Comparison of ENCODE assay signal across 10 mouse cellular contexts in genomic region chr11:98973584-98973983, GRCm38 (mm10). TPM values are rescaled to one million over a fixed set of nuclear protein-coding genes. Genes with fewer than 3 reads are reported as not detected.
DNase-seq lines count a peak whose midpoint lies in the region; ATAC-seq and TF ChIP-seq lines count a peak whose summit lies in the region.
"Had no signal": no experiment of that assay in that cellular context is flagged by ENCODE, and none has a peak within 500 bp of the region (broad histone marks: within the 10 kb centered on the region; RNA-seq: fewer than 3 reads in every experiment).

No protein-coding gene starts in this region.

- H3K9me3 ChIP-seq in liver, embryonic 11.5 days (ENCODE audit: control insufficient read depth, low read length): no peaks in the 10 kb centered on the region
- H3K9me3 ChIP-seq: embryonic facial prominence, embryonic 15.5 days; midbrain, embryonic 15.5 days had no signal

- H3K4me1 ChIP-seq in liver, adult 2 months (ENCODE audit: control insufficient read depth, insufficient read depth, low read length): peaks cover 11% of the 10 kb centered on the region
- peaks cover 26% of the 10 kb centered on the region for H3K4me1 ChIP-seq in liver, embryonic 11.5 days (replicated peaks; ENCODE audit: control insufficient read depth, insufficient read depth, low read length)

- H3K4me3 ChIP-seq in gastrocnemius, adult 2 months: no peak overlapping the region
- H3K4me3 ChIP-seq in liver, adult 2 months (ENCODE audit: insufficient read depth, low read depth, low read length): no peak overlapping the region
- no peak overlapping the region for H3K4me3 ChIP-seq in liver, embryonic 11.5 days (ENCODE audit: low read depth, low read length)
- H3K4me3 ChIP-seq: embryonic facial prominence, embryonic 15.5 days; midbrain, embryonic 15.5 days had no signal

- H3K4me2 ChIP-seq in liver, embryonic 11.5 days: no peak overlapping the region
- H3K4me2 ChIP-seq: embryonic facial prominence, embryonic 15.5 days; midbrain, embryonic 15.5 days had no signal

- no peaks in the 10 kb centered on the region for H3K79me2 ChIP-seq in liver, adult 2 months (ENCODE audit: control insufficient read depth, insufficient read depth, low read length)

- TF ChIP-seq POLR2A in liver, adult 2 months (IDR thresholded peaks at IDR 0.05; ENCODE audit: extremely low read depth, insufficient read depth, low read length): no peak

- DNase-seq in gastrocnemius, adult 2 months: peak; percentile 68
- DNase-seq in gastrocnemius, postnatal 14 days: no peak
- no peak for DNase-seq in liver, adult 2 months (ENCODE audit: extremely low read depth, low read depth, low spot score)
- DNase-seq in liver, embryonic 11.5 days (ENCODE audit: low spot score): no peak
- DNase-seq in adrenal gland, postnatal 10 days: peak; percentile 71
- DNase-seq in kidney, postnatal 25 days: peak; percentile 60 to 76
- DNase-seq in urinary bladder, postnatal 14 days (ENCODE audit: low spot score): no peak
- no peak for DNase-seq in ovary, adult 18-20 months (ENCODE audit: low spot score)

- H3K27ac ChIP-seq in gastrocnemius, adult 2 months: no peak overlapping the region
- no peak overlapping the region for H3K27ac ChIP-seq in liver, adult 2 months (replicated peaks; ENCODE audit: insufficient read depth, low read depth, low read length)
- no peak overlapping the region for H3K27ac ChIP-seq in liver, embryonic 11.5 days (ENCODE audit: low read depth, low read length)
- H3K27ac ChIP-seq: embryonic facial prominence, embryonic 15.5 days; midbrain, embryonic 15.5 days had no signal

- H3K9ac ChIP-seq in liver, adult 2 months (ENCODE audit: low read depth, low read length): no peak overlapping the region
- no peak overlapping the region for H3K9ac ChIP-seq in liver, embryonic 11.5 days (ENCODE audit: low read depth, low read length)
- H3K9ac ChIP-seq: embryonic facial prominence, embryonic 15.5 days; midbrain, embryonic 15.5 days had no signal

- intact Hi-C loops in gastrocnemius, adult 2 months (cut with DNase I): loop anchor here (1.0 kb wide), 1 partner anchor 51 kb away; no protein-coding TSS in a partner anchor
- intact Hi-C loops in gastrocnemius, postnatal 14 days (cut with DNase I; ENCODE audit: low total_unique reads): loop anchor here (10.0 kb wide), 1 partner anchor 119 kb away; no protein-coding TSS in a partner anchor

- H3K27me3 ChIP-seq in liver, adult 2 months (ENCODE audit: control insufficient read depth, insufficient read depth, low read length): no peaks in the 10 kb centered on the region
- peaks cover 14% of the 10 kb centered on the region for H3K27me3 ChIP-seq in liver, embryonic 11.5 days (replicated peaks; ENCODE audit: control insufficient read depth, insufficient read depth, low read length)
- H3K27me3 ChIP-seq: embryonic facial prominence, embryonic 15.5 days; midbrain, embryonic 15.5 days had no signal

- peaks cover 8% of the 10 kb centered on the region; the same call in 1 of the 2 replicates for H3K36me3 ChIP-seq in liver, adult 2 months (ENCODE audit: control insufficient read depth, insufficient read depth, low read length)
- peaks cover 11% of the 10 kb centered on the region for H3K36me3 ChIP-seq in liver, embryonic 11.5 days (ENCODE audit: control insufficient read depth, insufficient read depth, low read length)
- H3K36me3 ChIP-seq: midbrain, embryonic 15.5 days had no signal

- WGBS in liver, adult 2 months: 65% methylated on average over 14 of the region's 14 CpGs
- 92% methylated on average over 14 of the region's 14 CpGs for WGBS in liver, embryonic 11.5 days

- peak; percentile 29; the same call in 1 of the 2 replicates for TF ChIP-seq CTCF in gastrocnemius, adult 2 months (IDR thresholded peaks at IDR 0.05)
- peak; percentile 37; the same call in 1 of the 2 replicates for TF ChIP-seq CTCF in liver, adult 2 months (IDR thresholded peaks at IDR 0.05; ENCODE audit: low read depth, low read length)

- no peak for ATAC-seq in liver, embryonic 11.5 days (replicated peaks; ENCODE audit: low FRiP score)
- ATAC-seq: midbrain, embryonic 15.5 days had no signal

RNA-seq across cellular contexts. Expression of gene Gjd3, which starts 9.2 kb away (rescaled TPM):
- total RNA-seq in gastrocnemius, adult 2 months (2021): not detected
- not detected for total RNA-seq in gastrocnemius, postnatal 14 days (2021)
- total RNA-seq in liver, adult 2 months (2014; rRNA removed): not detected in 2 replicates
- 0.11 TPM in 1 of 2 replicates, not detected in the other for polyA plus RNA-seq in liver, adult 2 months (2012; rRNA removed)
- polyA plus RNA-seq in liver, embryonic 11.5 days (2014; fragmentation: Nextera tagmentation; extraction: Ambion mirVana): 0.21 and 0.22 TPM in 2 replicates
- total RNA-seq in adrenal gland, postnatal 10 days (2021): under 1 TPM; 0.45 to 0.73 TPM

RNA-seq across cellular contexts. Expression of gene Rara, which starts 46.0 kb away (rescaled TPM):
- total RNA-seq in gastrocnemius, adult 2 months (2021): 10 to 100 TPM; 10.2 to 12.4 TPM
- 10 to 100 TPM; 13.7 to 19.7 TPM for total RNA-seq in gastrocnemius, postnatal 14 days (2021)
- 3.7 and 4.5 TPM in 2 replicates for total RNA-seq in liver, adult 2 months (2014; rRNA removed)
- 14.1 and 14.6 TPM in 2 replicates for polyA plus RNA-seq in liver, adult 2 months (2012; rRNA removed)
- polyA plus RNA-seq in liver, embryonic 11.5 days (2014; fragmentation: Nextera tagmentation; extraction: Ambion mirVana): 18.6 and 20.1 TPM in 2 replicates
- 10 to 100 TPM; 26.2 to 34.7 TPM for total RNA-seq in adrenal gland, postnatal 10 days (2021)

RNA-seq across cellular contexts. Expression of gene Top2a, which starts 50.4 kb away (rescaled TPM):
- under 1 TPM; 0.11 to 0.18 TPM for total RNA-seq in gastrocnemius, adult 2 months (2021)
- 10 to 100 TPM; 13.8 to 16.9 TPM for total RNA-seq in gastrocnemius, postnatal 14 days (2021)
- 1.8 and 4.2 TPM in 2 replicates for total RNA-seq in liver, adult 2 months (2014; rRNA removed)
- polyA plus RNA-seq in liver, adult 2 months (2012; rRNA removed): 0.22 and 0.31 TPM in 2 replicates
- polyA plus RNA-seq in liver, embryonic 11.5 days (2014; fragmentation: Nextera tagmentation; extraction: Ambion mirVana): 315 and 330 TPM in 2 replicates
- total RNA-seq in adrenal gland, postnatal 10 days (2021): 10 to 100 TPM; 54.0 to 73.1 TPM

Comparison
In these comparisons a context has a peak if more than half of its experiments do, and no peak if none do; other contexts are left out.
1. DNase-seq: peak in gastrocnemius, adult 2 months (single experiment), adrenal gland, postnatal 10 days (single experiment) and kidney, postnatal 25 days (2 of 2); none in gastrocnemius, postnatal 14 days (single experiment), liver, adult 2 months (single experiment), liver, embryonic 11.5 days (single experiment), urinary bladder, postnatal 14 days (single experiment) and ovary, adult 18-20 months (single experiment).